Mouse (Mus musculus): ENCODE data around the gene Epn3. TPM values are rescaled to one million over a fixed set of nuclear protein-coding genes. Genes with fewer than 3 reads are reported as not detected.

Epn3 gene
- polyA plus RNA-seq, 1 experiment from 2014 or later, result 0.05 TPM

DNA sequence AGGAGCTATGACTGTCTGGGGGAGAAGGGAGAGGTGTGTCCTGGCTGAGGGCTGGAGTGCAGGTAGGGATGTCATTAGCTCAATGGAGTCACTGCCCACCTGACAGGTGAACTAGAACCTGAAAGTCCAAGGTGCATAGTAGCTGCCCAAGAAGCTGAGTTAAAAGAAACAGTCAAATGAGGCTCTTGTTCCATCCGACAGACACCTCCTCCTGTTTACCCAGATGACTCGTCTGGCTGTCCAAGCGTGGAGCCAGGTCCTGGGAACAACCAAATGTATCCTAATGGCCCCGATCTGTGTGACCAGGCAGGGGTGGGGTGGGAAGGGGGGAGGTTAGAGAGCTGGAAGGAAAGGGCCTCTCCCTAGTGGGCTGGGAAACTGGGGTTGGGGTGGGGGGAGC, 54.5 kb downstream of the Epn3 start:
- WGBS (ENCODE audit: insufficient replicate concordance), result 42% methylated on average over 4 of the region's 4 CpGs
- H3K9ac ChIP-seq, result no peak overlapping the region
- H3K27ac ChIP-seq, result no peak overlapping the region
- no peak for DNase-seq
- no peaks in the 10 kb centered on the region for H3K36me3 ChIP-seq
- H3K9me3 ChIP-seq (replicated peaks), result no peaks in the 10 kb centered on the region
- no peak overlapping the region for H3K4me3 ChIP-seq (replicated peaks)
- peaks cover 5% of the 10 kb centered on the region for H3K4me1 ChIP-seq (replicated peaks)
- peaks cover 44% of the 10 kb centered on the region for H3K27me3 ChIP-seq
- no peak overlapping the region for H3K4me2 ChIP-seq
- ATAC-seq (ENCODE audit: low read depth), result no peak

- Histone ChIP-seq H3K4me3 (replicated peaks) (no peak overlapping the region), H3K4me1 (replicated peaks) (peaks cover 4% of the 10 kb centered on the region), H3K36me3 (no peaks in the 10 kb centered on the region), H3K9me3 (replicated peaks) (no peaks in the 10 kb centered on the region), H3K27me3 (peaks cover 47% of the 10 kb centered on the region), H3K4me2 (no peak overlapping the region), H3K9ac (no peak overlapping the region), H3K27ac (no peak overlapping the region)
- no peak for ATAC-seq (ENCODE audit: low read depth)
- DNase-seq, result no peak
- WGBS (ENCODE audit: insufficient replicate concordance), result 51% methylated on average over 5 of the region's 5 CpGs
These were observed 54.9 kb downstream of the Epn3 start for GRCm38 (mm10) chr11:94444829-94445228.

- Histone ChIP-seq H3K4me1 (replicated peaks) (no peaks in the 10 kb centered on the region), H3K27ac (no peak overlapping the region), H3K36me3 (no peaks in the 10 kb centered on the region), H3K9me3 (replicated peaks) (no peaks in the 10 kb centered on the region), H3K4me2 (no peak overlapping the region), H3K9ac (no peak overlapping the region), H3K4me3 (replicated peaks) (no peak overlapping the region), H3K27me3 (peaks cover 63% of the 10 kb centered on the region)
- 64% methylated on average over 9 of the region's 9 CpGs for WGBS (ENCODE audit: insufficient replicate concordance)
- DNase-seq, result no peak
- no peak for ATAC-seq (ENCODE audit: low read depth)
These were observed 58.0 kb downstream of the Epn3 start for GRCm38 (mm10) chr11:94441752-94442151.

DNA sequence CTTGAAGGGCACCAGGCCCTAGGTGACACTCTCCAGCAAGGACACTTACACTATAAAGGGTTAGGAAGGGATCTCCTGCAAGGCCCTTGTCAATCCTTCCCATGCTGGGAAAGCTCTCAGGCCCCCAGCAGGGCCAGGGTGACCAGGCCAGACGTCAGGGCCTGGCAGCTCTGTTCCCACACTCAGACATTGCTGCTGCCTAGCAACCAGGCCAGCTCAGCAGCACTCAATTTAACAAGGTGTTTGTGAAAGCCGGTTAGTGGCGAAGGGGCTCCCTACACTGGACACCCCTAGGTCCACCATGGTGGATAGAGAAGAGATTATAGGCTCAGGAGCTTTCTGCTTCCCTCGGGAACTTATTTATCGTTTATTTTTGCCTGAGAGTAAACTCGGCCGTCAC, 58.7 kb downstream of the Epn3 start:
- no peaks in the 10 kb centered on the region for H3K9me3 ChIP-seq (replicated peaks)
- no peak overlapping the region for H3K4me3 ChIP-seq (replicated peaks)
- H3K36me3 ChIP-seq, result no peaks in the 10 kb centered on the region
- H3K4me2 ChIP-seq, result no peak overlapping the region
- no peak overlapping the region for H3K9ac ChIP-seq
- peaks cover 60% of the 10 kb centered on the region for H3K27me3 ChIP-seq
- WGBS (ENCODE audit: insufficient replicate concordance), result 53% methylated on average over 7 of the region's 7 CpGs
- ATAC-seq (ENCODE audit: low read depth) (no peak), DNase-seq (no peak)
- no peak overlapping the region for H3K27ac ChIP-seq
- H3K4me1 ChIP-seq (replicated peaks), result no peaks in the 10 kb centered on the region

DNA sequence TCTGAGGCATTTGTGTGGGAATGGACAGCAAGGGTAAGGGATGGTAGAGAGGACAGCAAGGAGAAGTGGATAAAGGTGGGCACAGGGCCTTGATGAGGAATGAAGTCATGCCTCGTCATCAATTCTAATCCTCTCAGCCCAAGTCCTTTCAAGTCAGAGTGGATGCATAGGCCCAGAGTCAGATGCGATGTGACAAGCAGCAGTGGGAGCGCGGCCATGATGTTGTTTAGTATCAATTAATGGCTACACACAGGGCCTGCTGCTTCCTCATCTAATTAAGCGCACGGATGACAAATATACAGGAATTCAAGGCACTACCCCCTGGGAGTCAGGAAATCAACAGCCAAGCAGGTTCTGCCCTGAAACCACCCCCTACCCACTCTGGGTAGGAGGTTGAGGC, 59.4 kb downstream of the Epn3 start:
- no peak overlapping the region for H3K4me2 ChIP-seq
- H3K27ac ChIP-seq, result no peak overlapping the region
- no peak overlapping the region for H3K9ac ChIP-seq
- DNase-seq (no peak), ATAC-seq (ENCODE audit: low read depth) (no peak)
- no peaks in the 10 kb centered on the region for H3K4me1 ChIP-seq (replicated peaks)
- 83% methylated on average over 6 of the region's 6 CpGs for WGBS (ENCODE audit: insufficient replicate concordance)
- H3K36me3 ChIP-seq, result no peaks in the 10 kb centered on the region
- H3K9me3 ChIP-seq (replicated peaks), result no peaks in the 10 kb centered on the region
- peaks cover 53% of the 10 kb centered on the region for H3K27me3 ChIP-seq
- H3K4me3 ChIP-seq (replicated peaks), result no peak overlapping the region

Other genes with a start within 250 kb of the Epn3 start
- gene Gm21885, start 218.1 kb downstream of the Epn3 start, polyA plus RNA-seq (2015; fragmentation: Nextera tagmentation; extraction: Ambion mirVana), result not detected in 2 replicates
- gene Luc7l3, start 178.0 kb downstream of the Epn3 start, polyA plus RNA-seq (2015; fragmentation: Nextera tagmentation; extraction: Ambion mirVana), result 53.4 and 68.8 TPM in 2 replicates
- gene Ankrd40, start 172.0 kb downstream of the Epn3 start, polyA plus RNA-seq (2015; fragmentation: Nextera tagmentation; extraction: Ambion mirVana), result 5.2 and 5.5 TPM in 2 replicates
- gene Abcc3, start 107.0 kb downstream of the Epn3 start, polyA plus RNA-seq (2015; fragmentation: Nextera tagmentation; extraction: Ambion mirVana), result 4.3 and 5.8 TPM in 2 replicates
- 1.4 and 1.8 TPM in 2 replicates for gene Cacna1g, start 25.8 kb downstream of the Epn3 start, polyA plus RNA-seq (2015; fragmentation: Nextera tagmentation; extraction: Ambion mirVana)
- not detected in 2 replicates for gene Spata20, start 13.8 kb downstream of the Epn3 start, polyA plus RNA-seq (2015; fragmentation: Nextera tagmentation; extraction: Ambion mirVana)
- gene Mycbpap, start 21.8 kb upstream of the Epn3 start, polyA plus RNA-seq (2015; fragmentation: Nextera tagmentation; extraction: Ambion mirVana), result 0.05 and 0.19 TPM in 2 replicates
- 1.6 and 2.5 TPM in 2 replicates for gene Rsad1, start 49.3 kb upstream of the Epn3 start, polyA plus RNA-seq (2015; fragmentation: Nextera tagmentation; extraction: Ambion mirVana)
- 0.13 TPM in 1 of 2 replicates, not detected in the other for gene Chad, start 65.1 kb upstream of the Epn3 start, polyA plus RNA-seq (2015; fragmentation: Nextera tagmentation; extraction: Ambion mirVana)
- gene Acsf2, start 101.9 kb upstream of the Epn3 start, polyA plus RNA-seq (2015; fragmentation: Nextera tagmentation; extraction: Ambion mirVana), result 1.1 and 1.3 TPM in 2 replicates
- 133 and 148 TPM in 2 replicates for gene Lrrc59, start 129.8 kb upstream of the Epn3 start, polyA plus RNA-seq (2015; fragmentation: Nextera tagmentation; extraction: Ambion mirVana)
- gene Mrpl27, start 153.8 kb upstream of the Epn3 start, polyA plus RNA-seq (2015; fragmentation: Nextera tagmentation; extraction: Ambion mirVana), result 90.2 and 91.3 TPM in 2 replicates
- 18.4 and 19.5 TPM in 2 replicates for gene Eme1, start 154.0 kb upstream of the Epn3 start, polyA plus RNA-seq (2015; fragmentation: Nextera tagmentation; extraction: Ambion mirVana)
- 2.4 and 2.9 TPM in 2 replicates for gene Xylt2, start 177.5 kb upstream of the Epn3 start, polyA plus RNA-seq (2015; fragmentation: Nextera tagmentation; extraction: Ambion mirVana)
- gene Gm11541, start 204.5 kb upstream of the Epn3 start, polyA plus RNA-seq (2015; fragmentation: Nextera tagmentation; extraction: Ambion mirVana), result not detected in 2 replicates
- gene Cdc34b, start 241.8 kb upstream of the Epn3 start, polyA plus RNA-seq (2015; fragmentation: Nextera tagmentation; extraction: Ambion mirVana), result 0.08 TPM in 1 of 2 replicates, not detected in the other

All from liver, embryonic 13.5 days (tissue).